Mouse (Mus musculus) heart, adult 2 months (tissue): Measurements from ENCODE around the gene Rbpj.

Experiments used
- CTCF ChIP-seq: fragments of 200-600 bp; IDR thresholded peaks from 2 replicates; pipeline ENCODE4 v1.8.1; 2022; ENCODE audit warnings: antibody characterized with exemption, mild to moderate bottlenecking, moderate library complexity
- POLR2A ChIP-seq: fragments of 200-500 bp; IDR thresholded peaks from 2 replicates; pipeline ENCODE4 v1.6.1; 2011; ENCODE audit warnings: mild to moderate bottlenecking, low read depth, low read length, control low read depth; ENCODE audit not compliant: insufficient read depth

- TF ChIP-seq POLR2A (no peak), CTCF (no peak)
These were observed 98.4 kb downstream of the Rbpj start for GRCm38 (mm10) chr5:53564309-53564708.
